Mouse (Mus musculus): ENCODE data around the gene Trim63.
"Not testable (repeated sequence)": the region's sequence is repeated elsewhere in the genome, so short reads cannot be mapped to it uniquely, and the experiment has no call there.

The Trim63 gene

GRCm38 (mm10) chr4:134314876-134315275 lies at the start of gene Trim63:
TSS of gene Trim63 (plus strand) at chr4:134315120.
- no peak for DNase-seq (ENCODE audit: low read depth, low spot score)

- no peak for DNase-seq (ENCODE audit: low read depth, low spot score)
Measured at GRCm38 (mm10) chr4:134265860-134266585, 48.9 kb upstream of the Trim63 start.

DNA sequence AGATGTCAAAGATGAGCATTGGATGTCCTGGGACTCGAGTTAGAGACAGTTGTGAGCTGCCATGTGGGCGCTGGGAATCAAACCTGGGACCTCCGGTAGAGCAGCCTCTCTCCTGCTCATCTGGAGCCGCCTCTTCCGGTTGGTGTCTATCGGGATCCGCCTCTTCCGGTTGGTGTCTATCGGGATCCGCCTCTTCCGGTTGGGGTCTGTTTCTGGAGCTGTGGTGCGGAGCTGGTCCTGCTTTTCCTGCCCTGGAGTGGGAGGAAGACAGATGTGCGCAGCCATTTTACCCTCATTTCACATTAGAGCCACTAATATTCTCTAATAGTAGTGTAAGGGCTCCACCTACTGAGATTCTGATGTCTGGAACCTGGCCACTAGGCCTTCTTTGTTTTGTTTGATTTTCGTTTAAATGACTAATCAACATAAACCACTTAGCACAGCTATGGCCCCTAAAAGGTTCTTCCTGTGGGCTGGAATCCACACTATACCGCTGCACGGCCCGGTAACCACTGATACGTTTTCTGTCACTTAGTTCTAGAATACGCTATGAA lies 46.7 kb upstream of the Trim63 start:
- DNase-seq (ENCODE audit: low read depth, low spot score), result no peak

DNA sequence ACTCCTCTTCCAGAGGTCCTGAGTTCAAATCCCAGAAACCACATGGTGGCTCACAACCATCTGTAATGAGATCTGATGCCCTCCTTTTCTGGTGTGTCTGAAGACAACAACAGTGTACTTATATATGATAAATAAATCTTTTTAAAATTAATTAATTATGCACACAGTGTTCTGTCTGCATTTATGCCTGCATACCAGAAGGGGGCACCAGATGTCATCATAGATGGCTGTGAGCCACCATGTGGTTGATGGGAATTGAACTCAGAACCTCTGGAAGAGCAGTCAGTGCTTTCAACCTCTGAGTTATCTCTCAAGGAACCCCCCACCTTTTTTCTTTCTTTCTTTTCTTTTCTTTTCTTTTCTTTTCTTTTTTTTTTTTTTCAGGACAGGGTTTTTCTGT lies 45.3 kb upstream of the Trim63 start:
- DNase-seq (ENCODE audit: low read depth, low spot score), result not testable (repeated sequence)

GRCm38 (mm10) chr4:134271979-134272378 lies 42.9 kb upstream of the Trim63 start:
- DNase-seq (ENCODE audit: low read depth, low spot score), result no peak

- no peak for DNase-seq (ENCODE audit: low read depth, low spot score)
Measured at GRCm38 (mm10) chr4:134272731-134273416, 42.0 kb upstream of the Trim63 start.

DNA sequence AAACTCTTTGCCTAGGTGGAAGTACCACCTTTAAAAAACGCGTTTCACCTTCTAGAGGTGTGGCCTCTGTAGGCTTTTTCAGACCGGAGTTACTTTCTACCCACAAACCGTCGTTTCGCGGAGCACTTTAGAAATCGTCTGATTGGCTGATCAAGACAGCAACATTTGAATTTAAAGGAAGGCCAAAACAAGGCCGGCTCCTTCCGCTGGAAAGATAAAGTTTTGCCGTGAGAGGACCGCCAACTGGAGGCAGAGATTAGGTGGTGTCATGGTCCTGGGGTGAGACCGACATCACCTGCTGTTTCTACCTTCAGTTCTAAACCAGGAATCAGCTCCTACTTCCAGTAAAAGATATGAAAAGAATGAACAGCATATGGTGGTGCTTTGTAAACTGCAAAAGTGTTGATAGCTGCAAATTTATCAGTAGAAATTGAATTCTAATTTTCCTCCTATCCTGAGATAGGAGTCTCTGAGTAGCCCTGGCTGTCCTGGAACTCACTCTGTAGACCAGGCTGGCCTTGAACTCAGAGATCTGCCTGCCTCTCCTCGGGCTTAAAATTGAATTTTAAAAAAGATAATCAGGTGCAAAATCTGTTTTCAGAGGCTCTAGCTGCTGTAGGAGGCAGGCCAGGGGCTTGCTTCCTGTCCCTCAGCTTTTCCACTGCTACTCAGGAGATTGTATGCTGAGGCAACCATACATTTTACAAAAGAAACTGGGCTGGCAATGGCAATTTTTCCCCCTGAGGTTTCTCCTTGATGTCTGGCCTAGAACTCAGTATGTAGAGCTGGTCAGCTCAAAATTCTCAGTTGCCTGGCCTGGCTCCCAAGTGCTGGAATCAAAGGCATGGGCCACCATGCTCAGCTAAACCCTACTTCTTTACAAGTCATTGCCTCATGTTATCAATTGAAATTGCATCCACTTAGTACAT lies 41.2 kb upstream of the Trim63 start:
- no peak for DNase-seq (ENCODE audit: low read depth, low spot score)

GRCm38 (mm10) chr4:134284942-134285341 lies 30.0 kb upstream of the Trim63 start:
- DNase-seq (ENCODE audit: low read depth, low spot score), result no peak

DNA sequence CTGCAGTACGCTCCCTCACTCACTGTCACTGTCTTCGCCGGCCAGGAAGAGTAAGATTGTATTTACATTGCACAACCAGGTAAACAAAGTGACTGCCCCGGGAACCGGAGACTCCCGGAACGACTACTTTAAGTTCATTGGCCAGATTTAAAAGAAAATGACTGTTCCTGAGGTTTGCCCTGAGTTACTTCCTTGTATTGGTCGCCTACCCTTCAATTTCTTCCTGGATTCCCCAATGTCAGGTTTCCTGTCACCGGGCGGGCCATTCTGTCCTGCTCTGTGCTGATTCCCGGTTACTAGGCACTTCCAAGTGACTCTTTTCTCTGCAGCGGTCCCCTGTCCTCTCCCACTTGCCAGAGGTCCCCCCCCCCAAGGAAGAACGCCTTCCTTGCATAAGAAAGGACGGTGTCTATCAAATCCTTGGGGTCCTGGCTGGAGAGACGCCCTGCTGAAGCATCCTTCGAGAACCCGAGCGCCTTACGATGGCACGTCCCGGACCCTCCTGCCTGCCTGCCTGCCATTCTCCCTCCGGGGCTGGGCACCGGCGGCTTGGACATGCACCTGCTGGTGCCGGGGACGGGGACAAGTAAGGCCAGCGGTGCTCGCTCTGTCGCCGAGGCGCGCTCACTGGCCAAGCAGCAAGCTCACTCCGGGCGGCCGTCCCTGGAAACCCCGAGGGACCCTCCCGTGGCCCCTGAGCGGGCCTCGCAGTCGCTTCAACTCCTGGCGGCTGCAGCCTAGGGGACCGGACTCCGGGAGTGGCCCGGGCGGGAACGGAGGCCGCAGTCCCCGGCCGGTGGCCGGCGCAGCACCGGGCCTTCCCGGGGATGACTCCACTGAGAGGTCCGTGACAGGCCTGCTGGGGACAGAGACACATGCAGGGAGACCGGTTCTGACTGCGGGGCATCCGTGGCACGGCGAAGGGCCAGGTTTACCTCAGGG lies 28.4 kb upstream of the Trim63 start:
- DNase-seq (ENCODE audit: low read depth, low spot score), result no peak

DNA sequence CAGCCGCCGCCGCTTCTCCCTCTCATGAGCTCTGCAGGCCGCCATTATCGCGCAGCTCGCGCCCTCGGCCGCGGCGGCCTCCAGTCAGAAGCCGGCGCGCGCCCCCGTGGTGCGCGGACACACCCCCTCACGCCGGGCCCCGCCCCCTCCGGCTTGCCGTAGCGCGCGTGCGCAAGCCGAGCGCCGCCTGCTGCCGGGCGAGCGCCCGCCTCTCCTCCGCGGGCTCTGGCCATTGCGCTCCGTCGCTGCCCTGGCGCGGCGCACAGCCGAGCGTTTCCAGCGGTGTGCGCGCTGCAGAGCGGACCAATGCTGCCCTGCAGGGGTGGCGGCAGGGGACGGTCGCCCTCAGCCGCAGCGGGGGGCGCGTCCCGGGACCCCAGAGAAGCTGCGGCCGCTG lies 27.8 kb upstream of the Trim63 start:
- DNase-seq (ENCODE audit: low read depth, low spot score), result no peak

DNA sequence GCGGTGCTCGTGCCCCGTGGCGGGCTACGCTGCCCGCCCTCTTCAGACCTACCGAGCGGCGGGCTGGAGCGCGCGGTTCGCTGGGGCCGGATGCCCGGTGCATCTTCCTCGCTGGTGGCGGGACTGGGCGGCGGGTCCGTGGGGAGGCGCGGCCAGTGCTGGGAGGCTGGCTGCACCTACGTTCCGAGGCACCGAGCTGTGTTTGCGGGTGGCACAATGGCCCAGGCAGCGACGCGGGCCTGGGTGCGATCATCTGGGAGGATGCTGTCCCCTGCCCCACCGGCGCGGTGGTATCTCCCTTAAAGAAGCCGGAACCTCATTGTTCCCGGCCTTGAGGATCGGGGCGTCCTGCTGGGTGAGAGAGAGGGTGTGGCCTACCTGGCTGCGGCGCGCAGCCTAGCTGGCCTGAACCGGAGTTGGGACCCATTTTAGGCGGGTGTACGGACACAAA lies 27.3 kb upstream of the Trim63 start, which contains the start of gene Pdik1l:
Gene Pdik1l, minus strand, starts transcription at position 321 of the 451 bp plus-strand sequence.
- no peak for DNase-seq (ENCODE audit: low read depth, low spot score)

- no peak for DNase-seq (ENCODE audit: low read depth, low spot score)
Measured at GRCm38 (mm10) chr4:134288397-134289256, 26.3 kb upstream of the Trim63 start.

DNA sequence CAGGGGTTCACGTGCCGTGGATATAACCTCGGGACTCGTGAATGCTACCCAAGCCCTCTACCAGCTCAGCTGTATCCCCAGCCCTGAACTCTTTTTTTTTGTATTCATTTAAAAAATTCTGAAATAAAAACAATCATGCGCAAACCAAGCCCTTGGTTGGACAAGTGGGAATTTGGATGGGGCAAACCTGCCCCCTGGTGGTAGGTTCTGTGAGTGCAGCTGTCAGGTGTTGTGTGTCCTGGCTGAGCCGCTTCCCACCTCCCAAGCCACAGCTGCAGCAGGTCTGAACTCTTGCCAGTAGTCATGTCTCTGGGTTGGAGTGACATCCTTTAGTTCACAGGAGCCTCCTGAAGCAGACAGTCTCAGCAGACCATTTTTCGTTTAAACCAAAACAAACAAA lies 22.9 kb upstream of the Trim63 start:
- no peak for DNase-seq (ENCODE audit: low read depth, low spot score)

- no peak for DNase-seq (ENCODE audit: low read depth, low spot score)
Measured at GRCm38 (mm10) chr4:134293061-134293691, 21.7 kb upstream of the Trim63 start.

- no peak for DNase-seq (ENCODE audit: low read depth, low spot score)
Measured at GRCm38 (mm10) chr4:134293692-134294163, 21.2 kb upstream of the Trim63 start.

- not testable (repeated sequence) for DNase-seq (ENCODE audit: low read depth, low spot score)
Measured at GRCm38 (mm10) chr4:134296096-134296495, 18.8 kb upstream of the Trim63 start.

GRCm38 (mm10) chr4:134296523-134296922 lies 18.4 kb upstream of the Trim63 start:
- DNase-seq (ENCODE audit: low read depth, low spot score), result no peak

DNA sequence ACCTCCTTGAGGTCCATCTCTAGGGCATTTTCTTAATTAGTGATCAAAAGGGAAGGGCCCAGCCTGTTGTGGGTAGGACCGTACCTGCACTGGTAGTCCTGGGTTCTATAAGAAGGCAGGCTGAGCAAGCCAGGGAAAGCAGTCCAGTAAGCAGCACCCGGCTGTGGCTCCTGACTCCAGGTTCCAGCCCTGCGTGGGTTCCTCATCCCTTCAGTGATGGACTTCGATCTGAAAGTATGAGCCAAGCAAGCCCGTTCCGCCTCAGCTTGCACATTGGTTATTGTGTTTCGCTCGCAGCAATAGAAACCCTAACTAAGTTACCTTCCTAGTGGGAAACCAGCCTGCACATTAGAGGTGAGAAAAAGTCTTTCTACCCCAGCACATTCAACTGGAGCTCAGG lies 17.6 kb upstream of the Trim63 start:
- no peak for DNase-seq (ENCODE audit: low read depth, low spot score)
